Mouse (Mus musculus) kidney, postnatal 0 days (tissue): ENCODE measurements around the gene Slc36a3. TPM values are rescaled to one million over a fixed set of nuclear protein-coding genes. Genes with fewer than 3 reads are reported as not detected.

Experiments used
- ATAC-seq: fragments of 200-750 bp; cut with Nextera tagmentation; replicated peaks from 2 replicates; pipeline ENCODE4 v1.8.0; 2017; ENCODE audit warnings: low read depth, moderate number of reproducible peaks, moderate TSS enrichment, moderate library complexity; ENCODE audit not compliant: low FRiP score
- DNase-seq: peaks from one replicate; pipeline ENCODE4 v3.0.0-alpha.2; 2016; ENCODE audit warnings: low spot score
- H3K27ac ChIP-seq: fragments of 300-500 bp; sonication (generic); 2 replicates; pipeline ENCODE4 v1.5.1; 2014; ENCODE audit warnings: mild to moderate bottlenecking
- H3K27me3 ChIP-seq: fragments of 300-500 bp; sonication (generic); 2 replicates; pipeline ENCODE4 v1.6.1; 2014; ENCODE audit warnings: low read length, mixed read lengths; ENCODE audit not compliant: insufficient read depth
- H3K36me3 ChIP-seq: fragments of 300-500 bp; sonication (generic); 2 replicates; pipeline ENCODE4 v1.6.1; 2014; ENCODE audit warnings: low read length, mixed read lengths; ENCODE audit not compliant: insufficient read depth
- H3K4me1 ChIP-seq: fragments of 300-500 bp; sonication (generic); replicated peaks from 2 replicates; pipeline ENCODE4 v1.6.1; 2014; ENCODE audit warnings: antibody characterized with exemption, low read length, mixed read lengths; ENCODE audit not compliant: insufficient read depth
- H3K4me2 ChIP-seq: fragments of 300-500 bp; sonication (generic); 2 replicates; pipeline ENCODE4 v1.6.1; 2014; ENCODE audit warnings: mild to moderate bottlenecking, low read length, moderate library complexity, mixed read lengths
- H3K4me3 ChIP-seq: fragments of 300-500 bp; sonication (generic); replicated peaks from 2 replicates; pipeline ENCODE4 v1.5.1; 2014; ENCODE audit warnings: low read depth, low read length
- H3K9ac ChIP-seq: fragments of 300-500 bp; sonication (generic); 2 replicates; pipeline ENCODE4 v1.6.1; 2014; ENCODE audit warnings: low read depth, low read length
- H3K9me3 ChIP-seq: fragments of 300-500 bp; sonication (generic); replicated peaks from 2 replicates; pipeline ENCODE4 v1.6.1; 2016; ENCODE audit warnings: low read length, inconsistent platforms, mixed read lengths
- CTCF ChIP-seq: IDR thresholded peaks from 2 replicates; pipeline ENCODE4 v1.5.1; 2016; ENCODE audit warnings: antibody characterized with exemption, low read depth, mild to moderate bottlenecking, moderate library complexity
- WGBS: fragments of 180-500 bp; shearing (Covaris S2); extraction: QIAGEN DNeasy Blood & Tissue Kit; methylation state at CpG from one replicate; pipeline ENCODE4 v1.1.7; 2014; 5-methylcytosine and 5-hydroxymethylcytosine counted together
- polyA plus RNA-seq: library from polyadenylated mRNA; unstranded; fragments of >200 nt; fragmentation: Nextera tagmentation; extraction: Ambion mirVana; gene quantifications from 2 replicates; pipeline ENCODE4 v1.2.1, GENCODE M21; 2015

Slc36a3 gene
- polyA plus RNA-seq, 1 experiment from 2014 or later, result not detected

GRCm38 (mm10) chr11:55087006-55087405 is 64.5 kb downstream of the Slc36a3 start:
- Histone ChIP-seq H3K27me3 (no peaks in the 10 kb centered on the region), H3K4me1 (no peaks in the 10 kb centered on the region), H3K9ac (no peak overlapping the region), H3K4me3 (no peak overlapping the region), H3K36me3 (no peaks in the 10 kb centered on the region), H3K4me2 (no peak overlapping the region), H3K9me3 (no peaks in the 10 kb centered on the region), H3K27ac (no peak overlapping the region)
- TF ChIP-seq CTCF, result peak; percentile 97
- DNase-seq (peak; percentile 88), ATAC-seq (peak; percentile 36; the same call in 1 of the 2 replicates)
- 12% methylated on average over 10 of the region's 10 CpGs for WGBS

GRCm38 (mm10) chr11:55085396-55085795 is 66.1 kb downstream of the Slc36a3 start:
- no peak overlapping the region for H3K9ac ChIP-seq
- no peak overlapping the region for H3K4me3 ChIP-seq
- no peaks in the 10 kb centered on the region for H3K4me1 ChIP-seq
- no peak overlapping the region for H3K27ac ChIP-seq
- WGBS, result 51% methylated on average over 5 of the region's 5 CpGs
- no peaks in the 10 kb centered on the region for H3K36me3 ChIP-seq
- H3K9me3 ChIP-seq, result no peaks in the 10 kb centered on the region
- ATAC-seq (no peak), DNase-seq (no peak)
- H3K4me2 ChIP-seq, result no peak overlapping the region
- TF ChIP-seq CTCF, result no peak
- H3K27me3 ChIP-seq, result no peaks in the 10 kb centered on the region

GRCm38 (mm10) chr11:55084629-55085028 is 66.9 kb downstream of the Slc36a3 start:
- H3K4me1 ChIP-seq, result no peaks in the 10 kb centered on the region
- H3K27me3 ChIP-seq, result no peaks in the 10 kb centered on the region
- no peak overlapping the region for H3K4me3 ChIP-seq
- no peak for ATAC-seq
- no peak for TF ChIP-seq CTCF
- H3K9me3 ChIP-seq, result no peaks in the 10 kb centered on the region
- H3K4me2 ChIP-seq, result no peak overlapping the region
- no peaks in the 10 kb centered on the region for H3K36me3 ChIP-seq
- 57% methylated on average over 4 of the region's 4 CpGs for WGBS
- H3K9ac ChIP-seq, result no peak overlapping the region
- no peak overlapping the region for H3K27ac ChIP-seq
- no peak for DNase-seq

- H3K4me3 ChIP-seq, result no peak overlapping the region
- no peak overlapping the region for H3K4me2 ChIP-seq
- no peak overlapping the region for H3K9ac ChIP-seq
- H3K4me1 ChIP-seq, result 0 out of 2 replicates have a peak, but pooled peaks cover 6% of the 10 kb centered on the region
- no peak overlapping the region for H3K27ac ChIP-seq
- ATAC-seq (no peak), DNase-seq (no peak)
- no peaks in the 10 kb centered on the region for H3K27me3 ChIP-seq
- no peaks in the 10 kb centered on the region for H3K36me3 ChIP-seq
- 92% methylated on average over 9 of the region's 9 CpGs for WGBS
- no peaks in the 10 kb centered on the region for H3K9me3 ChIP-seq
- no peak for TF ChIP-seq CTCF
Measured at GRCm38 (mm10) chr11:55081206-55081605, 70.3 kb downstream of the Slc36a3 start.

- 0 out of 2 replicates have a peak, but pooled peaks cover 6% of the 10 kb centered on the region for H3K4me1 ChIP-seq
- no peak for TF ChIP-seq CTCF
- H3K27ac ChIP-seq, result no peak overlapping the region
Measured at GRCm38 (mm10) chr11:55079180-55079579, 72.3 kb downstream of the Slc36a3 start.

GRCm38 (mm10) chr11:55078502-55078901 is 73.0 kb downstream of the Slc36a3 start:
- Histone ChIP-seq H3K36me3 (no peaks in the 10 kb centered on the region), H3K4me1 (0 out of 2 replicates have a peak, but pooled peaks cover 6% of the 10 kb centered on the region), H3K27ac (no peak overlapping the region), H3K27me3 (no peaks in the 10 kb centered on the region), H3K9ac (no peak overlapping the region; the same call in 1 of the 2 replicates), H3K4me3 (no peak overlapping the region), H3K9me3 (no peaks in the 10 kb centered on the region), H3K4me2 (peak overlapping the region; percentile 93; the same call in 1 of the 2 replicates)
- no peak for TF ChIP-seq CTCF
- no peak for DNase-seq
- ATAC-seq, result no peak
- WGBS, result 36% methylated on average over 3 of the region's 3 CpGs

More at GRCm38 (mm10) chr11:55079180-55079579, 72.3 kb downstream of the Slc36a3 start:
- WGBS, result 83% methylated on average over 4 of the region's 4 CpGs
- Histone ChIP-seq H3K27me3 (no peaks in the 10 kb centered on the region), H3K9me3 (no peaks in the 10 kb centered on the region), H3K36me3 (no peaks in the 10 kb centered on the region), H3K4me2 (no peak overlapping the region), H3K9ac (no peak overlapping the region), H3K4me3 (no peak overlapping the region)
- no peak for ATAC-seq
- no peak for DNase-seq
